Mouse (Mus musculus) cerebellum, adult 18-20 months (tissue): Measurements from ENCODE around the gene Reep6.
A peak's percentile ranks its signal among the peaks of the same experiment; 100 is the strongest.

ENCODE experiments used
- DNase-seq, 2 experiments: peaks; one replicate each; pipeline ENCODE4 v3.0.0; 2021

Gene Reep6

GRCm38 (mm10) chr10:80356001-80356682, 26.4 kb downstream of the Reep6 start, which contains the start of gene Plk5:
Plk5 (plus strand) TSS chr10:80356459.
- peak; percentile 72 to 84 for DNase-seq

GRCm38 (mm10) chr10:80356737-80357136, 27.0 kb downstream of the Reep6 start:
- DNase-seq = peak in 1 of 2 experiments; percentile 57

- DNase-seq = no peak
These were observed 27.6 kb downstream of the Reep6 start for GRCm38 (mm10) chr10:80357336-80357735.

GRCm38 (mm10) chr10:80357994-80358639, 28.4 kb downstream of the Reep6 start:
- DNase-seq = peak; percentile 75 to 80

GRCm38 (mm10) chr10:80363734-80364133, 34.0 kb downstream of the Reep6 start:
- no peak for DNase-seq

GRCm38 (mm10) chr10:80365736-80366135, 36.0 kb downstream of the Reep6 start:
- DNase-seq = no peak

- DNase-seq = no peak
These were observed 38.2 kb downstream of the Reep6 start for GRCm38 (mm10) chr10:80367954-80368353.

- no peak for DNase-seq
These were observed 38.6 kb downstream of the Reep6 start for GRCm38 (mm10) chr10:80368392-80368791.

GRCm38 (mm10) chr10:80369995-80370747, 40.4 kb downstream of the Reep6 start:
- no peak for DNase-seq

- peak; percentile 62 to 79 for DNase-seq
These were observed 41.7 kb downstream of the Reep6 start for GRCm38 (mm10) chr10:80371411-80371966.

GRCm38 (mm10) chr10:80371983-80372382, 42.2 kb downstream of the Reep6 start:
- DNase-seq = no peak

GRCm38 (mm10) chr10:80372706-80373105, 43.0 kb downstream of the Reep6 start:
- no peak for DNase-seq

GRCm38 (mm10) chr10:80374063-80374462, 44.3 kb downstream of the Reep6 start:
- peak; percentile 90 for DNase-seq

GRCm38 (mm10) chr10:80376160-80376559, 46.4 kb downstream of the Reep6 start:
- DNase-seq = peak; percentile 92 to 93

GRCm38 (mm10) chr10:80377716-80378115, 48.0 kb downstream of the Reep6 start:
- DNase-seq = no peak

- DNase-seq = no peak
These were observed 53.0 kb downstream of the Reep6 start for GRCm38 (mm10) chr10:80382641-80383365.

- no peak for DNase-seq
These were observed 53.7 kb downstream of the Reep6 start for GRCm38 (mm10) chr10:80383431-80383830.

- DNase-seq = no peak
These were observed 54.4 kb downstream of the Reep6 start for GRCm38 (mm10) chr10:80384115-80384639.

- DNase-seq = no peak
These were observed 55.0 kb downstream of the Reep6 start for GRCm38 (mm10) chr10:80384709-80385108.

- no peak for DNase-seq
These were observed 55.6 kb downstream of the Reep6 start for GRCm38 (mm10) chr10:80385310-80385709.
